Mouse (Mus musculus): Measurements from ENCODE around the gene Setd7. TPM values are rescaled to one million over a fixed set of nuclear protein-coding genes. Genes with fewer than 3 reads are reported as not detected.

The Setd7 gene
- total and polyA plus RNA-seq, 2 experiments from 2014 or later: 2.5 to 54.7 TPM

DNA sequence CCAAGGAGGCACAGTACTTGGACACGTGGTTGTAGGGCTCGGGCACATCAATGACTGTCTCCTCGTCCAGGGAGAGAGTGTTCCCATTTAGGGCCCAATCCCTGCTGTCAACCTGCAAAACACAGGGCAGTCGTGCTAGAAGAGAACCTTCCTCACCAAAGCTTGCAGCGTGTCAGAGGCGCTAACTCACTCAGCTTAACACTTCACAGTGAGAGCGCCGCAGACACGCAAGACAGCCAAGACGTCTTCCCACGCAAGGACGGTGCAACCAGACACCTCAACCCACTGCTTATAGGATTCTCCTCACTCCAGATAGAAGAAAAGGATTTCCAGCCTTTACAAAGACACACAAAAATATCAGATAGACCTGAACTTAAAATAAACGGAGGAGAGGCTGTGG, 33.8 kb downstream of the Setd7 start:
- DNase-seq (ENCODE audit: low spot score): no peak

DNA sequence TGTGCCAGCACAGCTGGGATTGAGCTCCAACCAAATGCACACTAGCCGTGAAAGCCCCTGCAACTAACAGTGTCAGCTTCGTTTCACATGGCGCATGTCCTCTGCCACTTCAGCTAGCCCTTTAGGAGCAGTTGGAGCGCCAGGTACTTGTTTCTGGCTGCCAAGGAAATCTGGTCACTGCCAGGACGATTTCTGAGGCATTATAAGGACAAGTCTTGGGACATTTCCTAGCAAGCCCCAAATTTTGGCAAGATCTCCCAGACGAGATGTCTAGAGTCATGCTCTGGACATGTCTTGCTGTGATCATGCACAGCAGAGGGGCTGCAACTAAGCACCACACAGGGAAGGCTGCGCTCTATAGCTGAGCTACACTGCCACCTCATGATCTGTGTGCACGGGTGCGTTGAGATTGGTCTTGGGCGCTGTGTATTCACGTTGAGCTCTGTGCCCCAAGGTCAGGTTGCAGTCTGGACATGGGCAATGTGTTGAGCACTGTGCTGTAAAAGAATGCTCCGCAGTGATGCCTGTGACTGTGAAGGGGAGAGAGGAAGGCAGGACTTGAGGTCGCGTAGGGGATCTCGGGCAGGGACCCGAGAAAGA, 35.4 kb downstream of the Setd7 start:
- H3K27me3 ChIP-seq (ENCODE audit: control insufficient read depth, insufficient read depth, low read length): no peaks in the 10 kb centered on the region
- no peaks in the 10 kb centered on the region for H3K4me1 ChIP-seq (ENCODE audit: control insufficient read depth, insufficient read depth)
- TF ChIP-seq EP300 (IDR thresholded peaks at IDR 0.05; ENCODE audit: low read depth) (no peak), CTCF (IDR thresholded peaks at IDR 0.05; ENCODE audit: low read depth) (no peak)
- 85% methylated on average over 16 of the region's 16 CpGs for WGBS
- H3K27ac ChIP-seq (ENCODE audit: low read depth): no peak overlapping the region
- H3K36me3 ChIP-seq (replicated peaks; ENCODE audit: control insufficient read depth, insufficient read depth, low read length): peaks cover 97% of the 10 kb centered on the region
- H3K4me2 ChIP-seq (ENCODE audit: low read depth, low read length): no peak overlapping the region
- no peaks in the 10 kb centered on the region for H3K9me3 ChIP-seq (replicated peaks; ENCODE audit: control insufficient read depth, low read length)
- H3K4me3 ChIP-seq (ENCODE audit: low read depth, low read length): no peak overlapping the region
- DNase-seq (ENCODE audit: low spot score) (no peak), ATAC-seq (ENCODE audit: insufficient read depth, low read depth) (no peak)
- no peak overlapping the region for H3K9ac ChIP-seq (replicated peaks; ENCODE audit: low read depth, low read length)

More for the DNA sequence above, 33.8 kb downstream of the Setd7 start:
- TF ChIP-seq CTCF (IDR thresholded peaks at IDR 0.05; ENCODE audit: low read depth) (no peak), EP300 (IDR thresholded peaks at IDR 0.05; ENCODE audit: low read depth) (no peak)
- Histone ChIP-seq H3K4me1 (ENCODE audit: control insufficient read depth, insufficient read depth) (no peaks in the 10 kb centered on the region), H3K27ac (ENCODE audit: low read depth) (no peak overlapping the region), H3K9ac (replicated peaks; ENCODE audit: low read depth, low read length) (no peak overlapping the region), H3K9me3 (replicated peaks; ENCODE audit: control insufficient read depth, low read length) (no peaks in the 10 kb centered on the region), H3K4me2 (ENCODE audit: low read depth, low read length) (no peak overlapping the region), H3K4me3 (ENCODE audit: low read depth, low read length) (no peak overlapping the region), H3K27me3 (ENCODE audit: control insufficient read depth, insufficient read depth, low read length) (no peaks in the 10 kb centered on the region), H3K36me3 (replicated peaks; ENCODE audit: control insufficient read depth, insufficient read depth, low read length) (peaks cover 97% of the 10 kb centered on the region)
- ATAC-seq (ENCODE audit: insufficient read depth, low read depth): no peak
- 89% methylated on average over 13 of the region's 13 CpGs for WGBS

DNA sequence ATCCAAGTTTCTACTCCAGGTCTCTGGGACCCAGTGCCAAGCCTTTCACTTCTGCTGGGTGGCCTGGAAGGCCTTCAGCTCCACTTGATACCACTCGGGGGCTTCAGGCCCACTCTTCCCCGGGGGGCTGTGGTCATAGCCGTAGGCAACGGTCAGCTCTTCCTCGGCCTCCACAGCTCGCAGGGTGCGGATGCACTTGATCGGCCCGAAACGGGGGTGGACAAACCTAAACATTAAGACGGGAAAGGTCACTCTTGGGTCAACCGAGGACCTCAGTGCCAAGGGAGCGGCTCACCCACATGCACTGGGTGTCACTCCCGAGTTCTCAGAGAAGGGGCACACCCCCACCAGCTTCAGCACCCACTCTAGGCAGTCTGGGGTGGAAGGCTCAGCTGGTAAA, 39.4 kb downstream of the Setd7 start:
- Histone ChIP-seq H3K9ac (replicated peaks; ENCODE audit: low read depth, low read length) (no peak overlapping the region), H3K4me3 (ENCODE audit: low read depth, low read length) (no peak overlapping the region), H3K27ac (ENCODE audit: low read depth) (no peak overlapping the region), H3K4me1 (ENCODE audit: control insufficient read depth, insufficient read depth) (no peaks in the 10 kb centered on the region), H3K9me3 (replicated peaks; ENCODE audit: control insufficient read depth, low read length) (no peaks in the 10 kb centered on the region), H3K36me3 (replicated peaks; ENCODE audit: control insufficient read depth, insufficient read depth, low read length) (peaks cover 80% of the 10 kb centered on the region), H3K4me2 (ENCODE audit: low read depth, low read length) (no peak overlapping the region), H3K27me3 (ENCODE audit: control insufficient read depth, insufficient read depth, low read length) (no peaks in the 10 kb centered on the region)
- TF ChIP-seq CTCF (IDR thresholded peaks at IDR 0.05; ENCODE audit: low read depth) (no peak), EP300 (IDR thresholded peaks at IDR 0.05; ENCODE audit: low read depth) (no peak)
- DNase-seq (ENCODE audit: low spot score) (no peak), ATAC-seq (ENCODE audit: insufficient read depth, low read depth) (no peak)
- WGBS: 90% methylated on average over 14 of the region's 14 CpGs

DNA sequence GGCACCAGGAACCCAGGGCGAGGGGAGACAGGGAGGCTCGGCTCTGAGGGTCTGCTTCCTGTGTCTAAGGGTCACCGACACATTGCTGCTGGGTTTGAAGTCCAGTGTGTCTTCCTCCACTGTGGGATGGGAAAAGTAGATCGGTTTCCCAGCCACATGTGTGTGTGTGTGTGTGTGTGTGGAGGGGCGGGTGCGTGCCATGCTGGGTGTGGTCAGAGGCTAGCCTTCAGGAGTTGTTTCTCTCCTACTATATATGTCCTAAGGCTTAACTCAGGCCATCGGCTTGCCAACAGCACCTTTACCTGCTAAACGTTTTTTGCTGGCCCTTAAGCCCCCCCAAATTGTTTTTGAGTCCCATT, 41.9 kb downstream of the Setd7 start:
- Histone ChIP-seq H3K4me2 (ENCODE audit: low read depth, low read length) (no peak overlapping the region), H3K9ac (replicated peaks; ENCODE audit: low read depth, low read length) (no peak overlapping the region), H3K9me3 (replicated peaks; ENCODE audit: control insufficient read depth, low read length) (no peaks in the 10 kb centered on the region), H3K27ac (ENCODE audit: low read depth) (0 out of 2 replicates have a peak overlapping the region, but pooled peaks have one; percentile 13), H3K4me1 (ENCODE audit: control insufficient read depth, insufficient read depth) (no peaks in the 10 kb centered on the region), H3K36me3 (replicated peaks; ENCODE audit: control insufficient read depth, insufficient read depth, low read length) (peaks cover 63% of the 10 kb centered on the region), H3K4me3 (ENCODE audit: low read depth, low read length) (no peak overlapping the region), H3K27me3 (ENCODE audit: control insufficient read depth, insufficient read depth, low read length) (no peaks in the 10 kb centered on the region)
- 56% methylated on average over 8 of the region's 8 CpGs for WGBS
- ATAC-seq (ENCODE audit: insufficient read depth, low read depth) (no peak), DNase-seq (ENCODE audit: low spot score) (no peak)
- TF ChIP-seq CTCF (IDR thresholded peaks at IDR 0.05; ENCODE audit: low read depth) (no peak), EP300 (IDR thresholded peaks at IDR 0.05; ENCODE audit: low read depth) (no peak)

DNA sequence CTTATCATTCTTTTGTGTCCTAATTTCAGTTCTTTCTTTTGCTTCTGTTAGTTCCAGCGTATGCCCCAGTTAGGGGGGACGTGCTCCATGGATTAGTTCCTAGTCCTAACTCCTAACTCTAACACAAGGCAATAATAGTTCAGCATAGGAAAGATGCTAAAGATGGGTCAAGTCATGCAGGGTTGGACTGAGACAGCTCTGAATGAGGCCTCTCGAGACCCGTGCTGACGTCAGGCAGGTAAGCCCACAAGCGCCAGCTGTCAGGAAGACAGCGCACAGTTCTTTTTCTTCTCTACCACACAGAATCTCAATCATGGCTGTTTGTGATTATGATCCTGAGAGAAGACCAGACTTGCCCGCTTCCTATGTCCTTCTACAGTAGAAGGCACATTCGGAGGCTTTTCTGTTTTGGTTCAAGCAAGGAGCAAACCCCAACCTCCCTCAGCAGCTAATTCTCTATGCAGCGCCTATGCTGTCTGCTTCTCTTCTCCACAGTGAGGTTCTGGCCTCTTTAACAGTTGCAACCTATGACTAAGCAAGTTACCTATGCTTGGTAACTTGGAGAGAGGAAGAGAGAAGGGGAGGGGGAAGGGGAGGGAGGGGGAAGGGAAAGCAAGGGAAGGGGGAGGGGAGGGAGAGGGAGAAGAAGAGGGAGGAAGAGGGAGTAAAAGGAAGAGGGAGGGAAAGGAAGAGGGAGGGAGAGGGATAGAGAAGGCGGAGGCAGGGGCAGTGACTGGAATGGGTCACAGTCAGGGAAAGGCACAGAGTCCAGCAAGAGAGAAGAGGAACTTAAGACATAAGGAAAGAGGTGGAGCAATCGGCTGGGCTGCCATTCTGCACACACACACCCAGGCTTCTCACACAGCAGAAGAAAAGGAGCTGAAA, 42.6 kb downstream of the Setd7 start:
- Histone ChIP-seq H3K9me3 (replicated peaks; ENCODE audit: control insufficient read depth, low read length) (no peaks in the 10 kb centered on the region), H3K4me2 (ENCODE audit: low read depth, low read length) (no peak overlapping the region), H3K4me1 (ENCODE audit: control insufficient read depth, insufficient read depth) (no peaks in the 10 kb centered on the region), H3K27me3 (ENCODE audit: control insufficient read depth, insufficient read depth, low read length) (no peaks in the 10 kb centered on the region), H3K27ac (ENCODE audit: low read depth) (0 out of 2 replicates have a peak overlapping the region, but pooled peaks have one; percentile 13), H3K36me3 (replicated peaks; ENCODE audit: control insufficient read depth, insufficient read depth, low read length) (peaks cover 57% of the 10 kb centered on the region), H3K9ac (replicated peaks; ENCODE audit: low read depth, low read length) (no peak overlapping the region), H3K4me3 (ENCODE audit: low read depth, low read length) (no peak overlapping the region)
- DNase-seq (ENCODE audit: low spot score) (no peak), ATAC-seq (ENCODE audit: insufficient read depth, low read depth) (no peak)
- 77% methylated on average over 12 of the region's 12 CpGs for WGBS
- TF ChIP-seq CTCF (IDR thresholded peaks at IDR 0.05; ENCODE audit: low read depth) (no peak), EP300 (IDR thresholded peaks at IDR 0.05; ENCODE audit: low read depth) (no peak)

Measured in heart, postnatal 0 days (tissue).